Mouse (Mus musculus): ENCODE data around the gene Hoxd12. TPM values are rescaled to one million over a fixed set of nuclear protein-coding genes. Genes with fewer than 3 reads are reported as not detected.
A peak's percentile ranks its signal among the peaks of the same experiment; 100 is the strongest.

Hoxd12 gene
- polyA plus RNA-seq, 1 experiment from 2014 or later: 0.12 TPM

- Histone ChIP-seq H3K27ac (ENCODE audit: low read depth, low read length) (no peak overlapping the region), H3K4me1 (replicated peaks; ENCODE audit: control insufficient read depth, insufficient read depth, low read length) (no peaks in the 10 kb centered on the region), H3K9ac (ENCODE audit: low read depth, low read length) (no peak overlapping the region), H3K4me2 (replicated peaks; ENCODE audit: low read depth) (no peak overlapping the region), H3K4me3 (ENCODE audit: low read depth, low read length) (no peak overlapping the region), H3K9me3 (ENCODE audit: control insufficient read depth) (no peaks in the 10 kb centered on the region), H3K27me3 (replicated peaks; ENCODE audit: control insufficient read depth, insufficient read depth, low read length) (peaks cover 97% of the 10 kb centered on the region), H3K36me3 (ENCODE audit: control insufficient read depth, insufficient read depth) (no peaks in the 10 kb centered on the region)
- 3% methylated on average over 31 of the region's 31 CpGs for WGBS
- TF ChIP-seq CTCF (IDR thresholded peaks at IDR 0.05; ENCODE audit: low read depth): no peak
- ATAC-seq: no peak
Observed at GRCm38 (mm10) chr2:74687698-74688555, 13.1 kb downstream of the Hoxd12 start.

DNA sequence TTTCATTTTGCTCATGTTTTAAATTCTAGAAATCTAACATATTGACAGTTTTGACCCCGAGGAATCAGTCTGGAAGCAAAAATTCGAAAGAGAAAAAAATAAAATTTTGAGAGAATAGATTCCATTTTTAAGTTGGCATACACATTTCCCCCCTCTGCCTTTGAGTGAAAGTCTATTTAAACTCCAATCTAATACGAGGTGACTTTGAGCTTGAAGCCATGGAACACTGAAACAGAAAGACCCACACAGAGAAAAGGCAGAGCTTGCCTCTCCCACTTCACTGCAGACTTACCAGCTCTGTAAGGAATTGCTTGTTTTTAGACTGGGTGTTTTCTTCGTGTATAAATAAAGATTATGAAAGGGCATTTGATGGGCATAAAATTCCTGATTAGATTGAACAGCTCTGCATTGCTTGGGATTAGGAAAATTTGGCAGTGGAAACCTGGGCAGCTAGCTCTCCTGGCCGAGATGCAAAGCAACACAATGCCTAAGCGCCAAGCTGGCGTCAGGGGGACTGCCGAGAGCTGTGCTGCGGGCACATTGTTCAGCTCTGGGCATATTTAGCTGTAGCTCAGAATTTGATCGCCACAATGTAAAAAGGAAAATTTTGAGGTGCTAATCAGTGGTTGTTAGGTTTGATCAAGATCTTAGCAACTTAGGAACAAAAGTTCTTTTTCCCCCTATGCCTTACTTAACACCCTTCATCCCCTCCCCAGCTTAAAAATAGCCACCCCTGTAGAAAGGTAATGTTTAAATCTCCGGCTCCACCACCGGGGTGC, 14.2 kb downstream of the Hoxd12 start:
- WGBS: 5% methylated on average over 12 of the region's 12 CpGs
- Histone ChIP-seq H3K9ac (ENCODE audit: low read depth, low read length) (no peak overlapping the region), H3K9me3 (ENCODE audit: control insufficient read depth) (no peaks in the 10 kb centered on the region), H3K36me3 (ENCODE audit: control insufficient read depth, insufficient read depth) (no peaks in the 10 kb centered on the region), H3K4me1 (replicated peaks; ENCODE audit: control insufficient read depth, insufficient read depth, low read length) (no peaks in the 10 kb centered on the region), H3K4me3 (ENCODE audit: low read depth, low read length) (0 out of 2 replicates have a peak overlapping the region, but pooled peaks have one; percentile 1), H3K27ac (ENCODE audit: low read depth, low read length) (no peak overlapping the region), H3K4me2 (replicated peaks; ENCODE audit: low read depth) (no peak overlapping the region), H3K27me3 (replicated peaks; ENCODE audit: control insufficient read depth, insufficient read depth, low read length) (peaks cover 97% of the 10 kb centered on the region)
- no peak for ATAC-seq
- TF ChIP-seq CTCF (IDR thresholded peaks at IDR 0.05; ENCODE audit: low read depth): no peak

GRCm38 (mm10) chr2:74689574-74690337, 14.9 kb downstream of the Hoxd12 start:
- WGBS: 2% methylated on average over 24 of the region's 24 CpGs
- no peak overlapping the region for H3K9ac ChIP-seq (ENCODE audit: low read depth, low read length)
- no peak for TF ChIP-seq CTCF (IDR thresholded peaks at IDR 0.05; ENCODE audit: low read depth)
- no peaks in the 10 kb centered on the region for H3K4me1 ChIP-seq (replicated peaks; ENCODE audit: control insufficient read depth, insufficient read depth, low read length)
- H3K4me3 ChIP-seq (ENCODE audit: low read depth, low read length): 0 out of 2 replicates have a peak overlapping the region, but pooled peaks have one; percentile 1
- H3K27me3 ChIP-seq (replicated peaks; ENCODE audit: control insufficient read depth, insufficient read depth, low read length): peaks cover 97% of the 10 kb centered on the region
- no peaks in the 10 kb centered on the region for H3K36me3 ChIP-seq (ENCODE audit: control insufficient read depth, insufficient read depth)
- ATAC-seq: no peak
- no peak overlapping the region; the same call in 1 of the 2 replicates for H3K4me2 ChIP-seq (replicated peaks; ENCODE audit: low read depth)
- no peak overlapping the region for H3K27ac ChIP-seq (ENCODE audit: low read depth, low read length)
- no peaks in the 10 kb centered on the region for H3K9me3 ChIP-seq (ENCODE audit: control insufficient read depth)

- H3K9me3 ChIP-seq (ENCODE audit: control insufficient read depth): no peaks in the 10 kb centered on the region
- WGBS: 9% methylated on average over 8 of the region's 8 CpGs
- ATAC-seq: no peak
- no peak for TF ChIP-seq CTCF (IDR thresholded peaks at IDR 0.05; ENCODE audit: low read depth)
- H3K4me3 ChIP-seq (ENCODE audit: low read depth, low read length): no peak overlapping the region
- peaks cover 97% of the 10 kb centered on the region for H3K27me3 ChIP-seq (replicated peaks; ENCODE audit: control insufficient read depth, insufficient read depth, low read length)
- H3K36me3 ChIP-seq (ENCODE audit: control insufficient read depth, insufficient read depth): no peaks in the 10 kb centered on the region
- H3K27ac ChIP-seq (ENCODE audit: low read depth, low read length): no peak overlapping the region
- H3K4me1 ChIP-seq (replicated peaks; ENCODE audit: control insufficient read depth, insufficient read depth, low read length): no peaks in the 10 kb centered on the region
- H3K4me2 ChIP-seq (replicated peaks; ENCODE audit: low read depth): no peak overlapping the region
- H3K9ac ChIP-seq (ENCODE audit: low read depth, low read length): no peak overlapping the region
Observed at GRCm38 (mm10) chr2:74690338-74690716, 15.5 kb downstream of the Hoxd12 start.

GRCm38 (mm10) chr2:74691022-74691951, 16.5 kb downstream of the Hoxd12 start, which contains the start of gene Hoxd10:
TSS of gene Hoxd10 (plus strand) at chr2:74691924.
- Histone ChIP-seq H3K9ac (ENCODE audit: low read depth, low read length) (no peak within 1 kb of the TSS), H3K27me3 (replicated peaks; ENCODE audit: control insufficient read depth, insufficient read depth, low read length) (peaks cover 99% of the 10 kb centered on the region), H3K4me3 (ENCODE audit: low read depth, low read length) (peak within 1 kb of the TSS; percentile 19), H3K4me1 (replicated peaks; ENCODE audit: control insufficient read depth, insufficient read depth, low read length) (no peaks in the 10 kb centered on the region), H3K36me3 (ENCODE audit: control insufficient read depth, insufficient read depth) (no peaks in the 10 kb centered on the region), H3K4me2 (replicated peaks; ENCODE audit: low read depth) (peak within 1 kb of the TSS; percentile 28; the same call in 1 of the 2 replicates), H3K27ac (ENCODE audit: low read depth, low read length) (no peak within 1 kb of the TSS), H3K9me3 (ENCODE audit: control insufficient read depth) (no peaks in the 10 kb centered on the region)
- WGBS: 2% methylated on average over 56 of the region's 56 CpGs
- TF ChIP-seq CTCF (IDR thresholded peaks at IDR 0.05; ENCODE audit: low read depth): peak; percentile 64
- ATAC-seq: no peak
